Mouse (Mus musculus): ENCODE results near the gene Mpped2.

- TF ChIP-seq POLR2A (IDR thresholded peaks at IDR 0.05; ENCODE audit: insufficient read length, low read depth) = no peak
- TF ChIP-seq TCF12 (IDR thresholded peaks at IDR 0.05; ENCODE audit: insufficient read depth, poor library complexity, severe bottlenecking) = no peak
- TF ChIP-seq CEBPB (IDR thresholded peaks at IDR 0.05; ENCODE audit: insufficient read depth, poor library complexity, severe bottlenecking) = no peak
- no peak for TF ChIP-seq USF1 (IDR thresholded peaks at IDR 0.05; ENCODE audit: low read depth)
- TF ChIP-seq MAX (IDR thresholded peaks at IDR 0.05; ENCODE audit: low read depth) = no peak
- TF ChIP-seq POLR2AphosphoS2 (IDR thresholded peaks at IDR 0.05; ENCODE audit: insufficient read length, low read depth) = no peak
- TF ChIP-seq MYOD1 (IDR thresholded peaks at IDR 0.05; ENCODE audit: control insufficient read depth in 1 of 3, insufficient read length in 2 of 3, low read depth in 2 of 3) = no peak
- TF ChIP-seq MYOG (IDR thresholded peaks at IDR 0.05; ENCODE audit: control insufficient read depth in 1 of 3, insufficient read depth in 1 of 3, insufficient read length in 2 of 3, low read depth in 2 of 3) = no peak
- TF ChIP-seq E2F4 (IDR thresholded peaks at IDR 0.05; ENCODE audit: insufficient read depth) = no peak
- TF ChIP-seq TCF3 (IDR thresholded peaks at IDR 0.05; ENCODE audit: insufficient read length, low read depth) = no peak
- TF ChIP-seq REST (IDR thresholded peaks at IDR 0.05; ENCODE audit: insufficient read depth, insufficient read length) = no peak
- TF ChIP-seq SRF (IDR thresholded peaks at IDR 0.05; ENCODE audit: control insufficient read depth, insufficient read length, low read depth) = no peak
These were observed 9.8 kb upstream of the Mpped2 start for GRCm38 (mm10) chr2:106683185-106683831.

Measured in myocyte (in vitro differentiated cells).